Mouse (Mus musculus) brain, adult 2 months (tissue): ENCODE data around the gene Amer2.
"Not testable (repeated sequence)": the region's sequence is repeated elsewhere in the genome, so short reads cannot be mapped to it uniquely, and the experiment has no call there.

ENCODE experiments used
- DNase-seq: peaks from one replicate; pipeline ENCODE4 v3.0.0; 2011; ENCODE audit warnings: low read depth, low spot score

The Amer2 gene

GRCm38 (mm10) chr14:60372821-60373309 lies at the start of gene Amer2:
Gene Amer2, plus strand, starts transcription at chr14:60373259.
- peak; percentile 87 for DNase-seq

GRCm38 (mm10) chr14:60340001-60340400 lies 33.1 kb upstream of the Amer2 start:
- not testable (repeated sequence) for DNase-seq

- no peak for DNase-seq
These were observed 32.5 kb upstream of the Amer2 start for GRCm38 (mm10) chr14:60340570-60340969.

- no peak for DNase-seq
These were observed 27.7 kb upstream of the Amer2 start for GRCm38 (mm10) chr14:60345326-60345876.

GRCm38 (mm10) chr14:60358347-60358746 lies 14.7 kb upstream of the Amer2 start:
- peak; percentile 88 for DNase-seq

GRCm38 (mm10) chr14:60361380-60362212 lies 11.5 kb upstream of the Amer2 start:
- no peak for DNase-seq

GRCm38 (mm10) chr14:60366729-60367128 lies 6.3 kb upstream of the Amer2 start:
- no peak for DNase-seq

GRCm38 (mm10) chr14:60368769-60369666 lies 4.0 kb upstream of the Amer2 start:
- peak; percentile 52 for DNase-seq

GRCm38 (mm10) chr14:60369667-60370315 lies 3.3 kb upstream of the Amer2 start:
- no peak for DNase-seq

GRCm38 (mm10) chr14:60377107-60377506 lies 4.0 kb downstream of the Amer2 start:
- no peak for DNase-seq

- DNase-seq = peak; percentile 92
These were observed 4.5 kb downstream of the Amer2 start for GRCm38 (mm10) chr14:60377546-60377945.

GRCm38 (mm10) chr14:60378057-60378565 lies 5.1 kb downstream of the Amer2 start:
- peak; percentile 97 for DNase-seq

- peak; percentile 77 for DNase-seq
These were observed 5.7 kb downstream of the Amer2 start for GRCm38 (mm10) chr14:60378566-60379322.

GRCm38 (mm10) chr14:60379323-60379957 lies 6.4 kb downstream of the Amer2 start:
- peak; percentile 74 for DNase-seq

GRCm38 (mm10) chr14:60379958-60380330 lies 6.9 kb downstream of the Amer2 start:
- DNase-seq = no peak

- DNase-seq = no peak
These were observed 8.6 kb downstream of the Amer2 start for GRCm38 (mm10) chr14:60381671-60382070.

GRCm38 (mm10) chr14:60383816-60384215 lies 10.8 kb downstream of the Amer2 start:
- peak; percentile 68 for DNase-seq

- DNase-seq = no peak
These were observed 11.2 kb downstream of the Amer2 start for GRCm38 (mm10) chr14:60384269-60384668.

- peak; percentile 65 for DNase-seq
These were observed 12.1 kb downstream of the Amer2 start for GRCm38 (mm10) chr14:60385079-60385643.
